Mouse (Mus musculus) embryonic fibroblast, embryonic 13.5 days (primary cell): ENCODE measurements around the gene Srsf7.

Experiments used
- CTCF ChIP-seq: IDR thresholded peaks from 2 replicates; pipeline ENCODE4 v1.5.1; 2011; ENCODE audit warnings: mild to moderate bottlenecking, control low read depth, low read length, moderate library complexity, borderline replicate concordance; ENCODE audit not compliant: insufficient read depth
- POLR2A ChIP-seq: IDR thresholded peaks from 2 replicates; pipeline ENCODE4 v1.6.1; 2011; ENCODE audit warnings: low read depth, mild to moderate bottlenecking, control low read depth, low read length, moderate library complexity

- TF ChIP-seq CTCF (no peak), POLR2A (no peak)
Observed at GRCm38 (mm10) chr17:80170951-80171350, 36.2 kb downstream of the Srsf7 start.
